Mouse (Mus musculus): ENCODE data around the gene Tmem147.
A peak's percentile ranks its signal among the peaks of the same experiment; 100 is the strongest.

GRCm38 (mm10) chr7:30729396-30730063 lies at the start of gene Tmem147:
- TF ChIP-seq CTCF (IDR thresholded peaks at IDR 0.05; ENCODE audit: low read depth, low read length) = 0 out of 2 replicates have a peak, but pooled peaks have one; percentile 23
- TF ChIP-seq POLR2A (IDR thresholded peaks at IDR 0.05; ENCODE audit: borderline replicate concordance, low read depth, low read length) = 0 out of 2 replicates have a peak, but pooled peaks have one; percentile 36

All from bone marrow macrophage, adult 2 months (primary cell).